Mouse (Mus musculus): ENCODE results near the gene Sowaha.

Sowaha gene

DNA sequence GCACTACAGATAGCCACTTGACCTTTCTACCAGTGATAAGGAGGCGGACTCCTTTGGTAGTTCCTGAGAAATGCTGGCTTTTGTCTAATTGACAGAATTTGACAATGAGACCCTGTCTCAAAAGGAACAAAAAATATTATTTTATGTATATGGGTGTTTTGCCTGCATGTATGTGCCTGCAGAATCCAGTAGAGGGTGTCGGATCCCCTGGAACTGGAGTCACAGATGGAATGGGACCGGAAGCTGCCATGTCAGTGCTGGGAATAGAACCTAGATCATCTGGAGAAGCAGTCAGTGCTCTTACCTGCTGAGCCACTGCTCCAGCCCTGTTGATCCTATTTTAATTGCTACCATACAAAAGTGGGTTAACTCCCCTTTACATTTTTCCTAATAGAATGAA is 7.4 kb downstream of the Sowaha start:
- no peak for DNase-seq (ENCODE audit: low spot score)

GRCm38 (mm10) chr11:53469968-53470695 is 9.9 kb downstream of the Sowaha start, which contains the start of gene Gm9837:
Gene Gm9837 (minus strand): TSS chr11:53470479.
- DNase-seq (ENCODE audit: low spot score) = peak; percentile 89

DNA sequence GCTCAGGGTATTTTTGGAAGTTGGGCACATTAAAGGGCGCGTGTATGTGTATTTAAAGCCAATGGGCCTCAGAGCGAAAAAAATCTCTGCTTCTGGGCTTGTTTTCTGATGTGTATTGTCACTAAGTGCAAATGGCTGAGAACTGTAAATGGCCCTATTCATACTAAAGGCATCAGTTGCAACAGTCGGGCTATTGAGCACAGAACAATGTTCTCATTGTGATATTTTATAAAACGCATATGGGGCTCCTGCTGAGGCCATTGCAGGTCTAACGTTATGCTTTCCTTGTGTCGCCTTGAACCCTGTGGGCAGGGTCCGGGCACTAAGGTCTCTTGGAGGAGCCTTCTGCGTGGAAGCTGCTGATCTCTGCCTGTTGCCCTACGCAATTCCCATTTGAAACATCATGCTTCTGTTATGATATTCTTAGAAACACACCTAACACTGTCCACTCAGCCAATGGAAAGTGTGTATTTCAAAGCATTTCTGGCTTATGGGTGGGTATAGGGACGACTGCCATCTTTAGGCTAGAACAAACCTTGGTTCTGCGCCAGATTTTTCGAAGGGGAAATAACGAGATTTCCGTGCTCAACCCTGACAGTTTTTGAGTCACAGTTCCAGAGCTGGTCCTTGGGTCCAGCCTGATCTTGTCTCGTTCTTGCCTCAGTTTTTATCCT is 10.6 kb downstream of the Sowaha start:
- DNase-seq (ENCODE audit: low spot score) = no peak

GRCm38 (mm10) chr11:53466231-53466971 is 13.7 kb downstream of the Sowaha start:
- no peak for DNase-seq (ENCODE audit: low spot score)

- no peak for DNase-seq (ENCODE audit: low spot score)
Measured at GRCm38 (mm10) chr11:53463551-53464424, 16.3 kb downstream of the Sowaha start.

GRCm38 (mm10) chr11:53461727-53462126 is 18.3 kb downstream of the Sowaha start:
- no peak for DNase-seq (ENCODE audit: low spot score)

GRCm38 (mm10) chr11:53460192-53460591 is 19.9 kb downstream of the Sowaha start:
- no peak for DNase-seq (ENCODE audit: low spot score)

- no peak for DNase-seq (ENCODE audit: low spot score)
Measured at GRCm38 (mm10) chr11:53458996-53459395, 21.1 kb downstream of the Sowaha start.

- DNase-seq (ENCODE audit: low spot score) = no peak
Measured at GRCm38 (mm10) chr11:53457372-53457954, 22.6 kb downstream of the Sowaha start.

DNA sequence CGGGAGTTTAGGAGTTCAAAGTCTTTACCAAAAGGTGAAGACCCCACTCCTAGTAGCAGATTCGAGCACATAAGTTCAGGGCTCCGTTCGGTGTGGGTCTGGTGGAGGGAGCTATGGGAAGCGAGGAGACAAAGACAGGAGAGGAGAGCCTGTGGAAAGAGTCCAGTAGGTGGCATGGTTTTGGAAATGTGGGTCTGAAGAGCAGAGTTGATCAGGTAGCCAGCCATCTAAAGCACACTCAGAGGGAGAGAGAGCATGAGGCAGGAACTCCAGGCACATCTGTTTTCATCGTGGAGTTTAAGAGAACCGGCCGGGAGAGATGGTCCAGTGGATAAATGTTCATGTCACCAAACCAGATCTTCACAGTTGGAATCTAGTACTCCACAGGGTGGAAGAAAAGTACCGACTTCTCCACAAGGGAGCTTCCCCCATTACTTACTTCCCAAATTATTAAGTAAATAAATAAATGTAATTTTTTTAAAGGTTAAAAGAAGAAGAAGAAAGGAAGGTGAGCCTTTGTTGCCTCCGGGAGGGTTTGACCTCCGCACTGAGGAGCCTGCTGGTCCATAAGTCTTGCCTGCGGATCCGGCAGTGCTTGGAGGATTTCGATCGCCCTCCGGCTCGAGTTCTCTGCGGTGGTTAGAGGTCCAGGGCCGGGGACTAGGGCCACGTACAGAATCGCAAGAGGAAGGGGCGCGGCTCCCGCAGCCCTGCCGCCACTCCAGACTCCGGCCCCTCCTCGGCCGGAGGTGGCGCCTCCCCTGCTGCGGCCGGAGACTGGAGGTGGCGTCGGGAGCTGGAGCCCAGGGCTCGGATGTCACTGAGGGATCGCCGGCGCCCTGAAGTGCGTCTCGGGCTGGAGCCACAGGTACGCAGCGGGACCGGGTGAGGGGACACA is 23.4 kb downstream of the Sowaha start, which contains the start of the genes Gm10447 and Shroom1:
Gm10447 (minus strand) TSS at position 637 of the 898 bp plus-strand sequence.
Shroom1 (plus strand) TSS at position 732 of the 898 bp plus-strand sequence.
- peak; percentile 55 for DNase-seq (ENCODE audit: low spot score)

GRCm38 (mm10) chr11:53453031-53453430 is 27.0 kb downstream of the Sowaha start:
- DNase-seq (ENCODE audit: low spot score) = no peak

DNA sequence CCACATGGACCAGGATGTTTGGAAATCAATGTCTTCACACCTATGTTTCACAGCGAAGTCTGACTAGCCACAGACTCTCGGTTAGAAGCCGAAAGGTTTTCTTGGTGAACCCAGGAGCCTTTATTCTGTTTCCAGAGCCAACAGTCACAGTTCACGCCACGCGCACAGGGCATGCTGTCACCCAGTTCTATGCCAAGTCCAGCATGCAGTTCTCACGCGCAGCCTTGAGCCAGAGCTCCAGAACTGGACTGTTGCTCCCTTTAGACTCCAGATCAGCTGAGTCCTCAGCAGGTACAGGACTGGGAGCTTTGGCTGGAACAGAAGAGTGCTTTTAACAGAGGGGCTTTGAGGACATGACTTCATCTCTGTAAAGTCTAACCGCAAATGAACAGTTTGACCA is 27.7 kb downstream of the Sowaha start:
- DNase-seq (ENCODE audit: low spot score) = no peak

DNA sequence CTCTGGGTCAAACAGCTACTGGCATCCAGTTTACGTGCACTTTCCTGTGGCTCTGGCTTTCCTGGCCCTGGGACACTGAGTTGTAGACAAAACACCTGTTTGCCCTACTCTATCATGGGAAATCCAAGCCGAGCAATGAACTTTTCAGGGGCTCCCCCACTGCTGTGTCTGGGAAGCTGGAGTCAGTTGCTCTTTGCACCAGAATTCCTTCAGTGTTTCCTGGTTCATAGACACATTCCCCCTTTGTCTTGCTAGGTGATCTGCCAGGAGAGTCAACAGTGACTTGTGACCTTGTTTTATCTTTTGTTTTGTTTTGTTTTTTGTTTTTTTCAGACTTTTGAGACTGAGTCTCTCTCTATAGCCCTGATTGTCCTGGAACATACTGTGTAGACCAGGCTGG is 28.7 kb downstream of the Sowaha start:
- peak; percentile 58 for DNase-seq (ENCODE audit: low spot score)

GRCm38 (mm10) chr11:53450070-53450705 is 29.9 kb downstream of the Sowaha start:
- DNase-seq (ENCODE audit: low spot score) = no peak

DNA sequence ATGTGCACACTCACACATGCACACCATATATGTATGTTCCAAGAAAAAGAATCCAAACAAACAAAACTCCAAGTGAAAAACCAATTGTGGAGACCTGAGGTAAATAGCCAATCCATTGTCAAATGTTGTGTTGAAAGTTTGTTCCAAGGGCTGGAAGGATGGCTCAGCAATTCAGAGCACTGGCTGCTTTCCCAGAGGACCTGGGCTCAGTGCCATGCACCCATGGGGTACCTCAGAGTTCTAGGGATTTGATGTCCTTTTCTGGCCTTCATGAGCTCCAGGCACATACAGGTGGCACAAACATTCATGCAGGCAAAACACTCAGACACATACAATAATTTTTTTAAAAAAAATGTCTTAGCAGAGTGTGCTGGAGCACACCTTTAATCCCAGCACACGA is 31.5 kb downstream of the Sowaha start:
- DNase-seq (ENCODE audit: low spot score) = peak; percentile 71

DNA sequence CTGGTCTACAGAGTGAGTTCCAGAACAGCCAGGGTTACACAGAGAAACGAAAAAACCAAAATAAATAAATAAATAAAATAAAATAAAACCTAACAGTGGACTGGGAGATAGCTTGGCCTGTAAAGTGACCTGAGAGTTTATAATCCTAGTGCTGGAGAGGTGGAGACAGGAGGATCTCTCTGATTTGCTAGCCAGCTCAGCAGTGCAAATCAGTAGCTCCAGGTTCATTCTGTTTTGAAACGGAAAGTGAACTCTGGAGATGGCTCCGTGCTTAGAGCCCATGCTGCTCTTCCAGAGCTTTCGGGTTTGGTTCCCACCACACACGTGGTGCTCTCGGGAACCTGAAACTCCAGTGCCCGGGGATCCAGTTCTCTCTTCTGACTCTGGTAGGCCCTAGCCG is 32.1 kb downstream of the Sowaha start:
- DNase-seq (ENCODE audit: low spot score) = no peak

DNA sequence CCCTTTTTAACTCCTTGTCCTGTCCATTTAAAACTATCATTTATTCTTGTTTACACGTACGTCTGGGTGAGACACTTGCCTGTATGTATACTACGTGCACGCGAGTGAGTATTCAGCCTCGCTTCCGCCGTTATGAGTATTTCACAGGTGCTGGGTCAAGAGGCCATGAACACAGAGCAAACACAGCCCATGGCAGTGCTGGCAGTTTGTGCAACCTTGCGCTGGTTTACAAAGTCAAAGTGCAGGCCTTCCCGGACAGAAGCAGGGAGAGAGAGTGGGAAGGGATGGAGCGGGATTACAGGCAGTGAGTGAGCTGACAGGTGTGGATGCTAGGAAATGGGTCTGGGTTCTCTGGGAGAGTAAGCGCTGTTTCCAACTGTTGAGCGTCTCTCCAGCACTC is 33.9 kb downstream of the Sowaha start:
- no peak for DNase-seq (ENCODE audit: low spot score)

DNA sequence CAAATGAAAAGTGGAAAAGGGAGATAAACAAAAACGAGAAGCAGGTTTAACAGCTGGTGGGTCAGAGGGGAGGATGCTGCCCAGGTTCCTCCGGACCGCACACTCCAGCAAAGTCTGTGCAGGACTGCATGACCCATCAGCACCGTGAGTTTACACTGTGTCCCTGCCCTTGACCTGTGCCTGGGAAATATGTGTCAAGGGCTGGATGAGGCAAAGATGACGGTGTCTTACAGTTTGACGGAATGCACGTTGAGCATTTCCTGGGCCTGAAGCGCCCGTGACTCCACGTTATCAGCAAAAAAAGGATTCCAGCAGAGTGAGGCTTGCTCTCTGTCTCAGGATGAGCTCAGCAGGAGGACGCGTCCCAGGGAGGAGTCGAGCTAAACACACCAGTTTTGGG is 34.5 kb downstream of the Sowaha start:
- DNase-seq (ENCODE audit: low spot score) = no peak

GRCm38 (mm10) chr11:53443861-53444260 is 36.2 kb downstream of the Sowaha start:
- no peak for DNase-seq (ENCODE audit: low spot score)

- no peak for DNase-seq (ENCODE audit: low spot score)
Measured at GRCm38 (mm10) chr11:53441921-53442320, 38.2 kb downstream of the Sowaha start.

Data from adipocyte (in vitro differentiated cells).